Mouse (Mus musculus): ENCODE data around the gene Mpz. TPM values are rescaled to one million over a fixed set of nuclear protein-coding genes. Genes with fewer than 3 reads are reported as not detected.

Mpz gene
- polyA plus RNA-seq, 1 experiment from 2014 or later: 4.2 TPM

DNA sequence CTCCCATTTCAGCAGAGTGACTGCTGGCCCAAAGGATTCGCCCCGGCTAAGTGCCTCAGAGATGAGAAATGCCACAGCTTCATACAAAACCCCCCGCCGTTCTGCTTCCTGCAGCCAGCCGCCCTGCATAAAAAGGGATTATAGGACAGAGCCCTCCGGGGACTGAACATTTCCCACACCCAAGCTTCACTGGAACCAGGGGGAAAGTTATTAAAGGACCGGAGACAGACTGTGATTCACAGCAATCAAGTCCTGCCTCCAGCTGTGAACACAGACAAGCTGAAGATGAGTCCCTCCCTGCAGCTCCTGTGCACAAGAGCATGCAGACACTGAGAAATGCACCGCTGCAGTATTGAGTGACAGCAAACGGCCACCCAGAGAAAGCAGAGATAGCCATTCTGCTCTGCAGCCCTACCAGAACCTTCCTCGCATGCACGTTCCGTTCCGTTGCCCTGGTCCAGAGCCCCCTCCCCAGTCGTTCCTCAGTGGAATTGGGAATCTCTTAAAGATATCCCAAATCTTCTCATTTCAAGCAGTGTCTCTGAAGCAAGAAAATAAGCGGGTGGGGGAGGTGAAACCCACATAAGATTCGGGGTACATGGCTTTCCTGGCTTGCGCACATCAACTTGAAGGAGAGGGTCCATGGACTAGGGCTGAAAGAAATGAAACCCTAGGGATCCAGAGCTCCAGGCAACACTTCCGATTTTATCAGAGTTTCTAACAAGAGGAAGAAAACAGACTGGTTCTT, 42.8 kb downstream of the Mpz start:
- Histone ChIP-seq H3K27ac (replicated peaks) (peak overlapping the region; percentile 39; the same call in 1 of the 2 replicates), H3K9ac (peak overlapping the region; percentile 45), H3K9me3 (no peaks in the 10 kb centered on the region), H3K4me1 (replicated peaks) (peaks cover 49% of the 10 kb centered on the region), H3K27me3 (peaks cover 34% of the 10 kb centered on the region), H3K4me3 (peak overlapping the region; percentile 31), H3K4me2 (peak overlapping the region; percentile 97), H3K36me3 (no peaks in the 10 kb centered on the region)
- WGBS: 4% methylated on average over 18 of the region's 18 CpGs
- ATAC-seq (ENCODE audit: low FRiP score, low read depth): no peak

DNA sequence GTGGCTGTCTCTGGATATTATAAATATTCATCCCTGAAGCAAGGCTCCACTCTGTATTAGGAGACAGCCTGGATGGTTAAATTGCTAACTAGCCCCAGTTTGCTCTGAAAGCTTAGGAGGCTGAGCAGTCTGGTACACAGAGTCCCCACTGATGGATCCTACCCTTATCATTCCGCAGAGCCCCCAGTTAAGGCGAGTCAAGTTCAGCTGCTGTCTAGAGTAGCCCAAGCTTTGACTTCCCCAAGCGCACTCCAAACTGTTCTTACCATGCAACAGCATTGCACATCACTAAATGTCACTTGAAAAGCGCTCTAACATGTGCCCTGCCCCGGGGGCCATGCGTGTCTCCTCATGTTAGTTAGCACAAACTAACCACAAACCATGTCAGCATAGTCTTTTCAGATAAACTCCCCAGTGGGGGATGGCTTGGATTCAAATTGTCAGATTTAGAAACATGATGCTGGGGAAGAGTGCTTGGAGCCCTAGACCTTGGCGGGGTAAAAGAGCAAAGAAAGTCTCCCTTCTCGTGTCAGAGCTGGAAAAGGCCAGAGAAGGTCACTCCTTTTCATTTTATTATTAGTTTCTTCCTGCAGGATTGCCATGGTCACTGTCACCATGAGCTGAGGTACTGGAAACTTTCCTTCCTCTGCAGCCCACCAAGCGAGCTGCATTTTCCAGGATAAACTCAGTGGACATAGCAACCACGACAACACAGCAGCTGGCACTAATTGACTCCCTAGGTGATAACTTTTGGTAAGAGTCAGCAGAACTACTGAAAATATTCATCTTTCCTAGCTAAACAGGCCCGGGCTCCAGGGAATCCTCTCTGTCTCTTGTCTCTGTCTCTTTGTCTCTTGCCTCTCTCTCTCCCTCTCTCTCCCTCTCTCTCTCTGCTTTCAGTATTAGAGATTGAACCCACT, 43.7 kb downstream of the Mpz start:
- no peak overlapping the region for H3K9ac ChIP-seq
- 23% methylated on average over 11 of the region's 11 CpGs for WGBS
- peaks cover 37% of the 10 kb centered on the region for H3K27me3 ChIP-seq
- H3K27ac ChIP-seq (replicated peaks): no peak overlapping the region
- H3K4me1 ChIP-seq (replicated peaks): peaks cover 42% of the 10 kb centered on the region
- ATAC-seq (ENCODE audit: low FRiP score, low read depth): no peak
- H3K4me2 ChIP-seq: peak overlapping the region; percentile 97
- H3K36me3 ChIP-seq: no peaks in the 10 kb centered on the region
- peak overlapping the region; percentile 31; the same call in 1 of the 2 replicates for H3K4me3 ChIP-seq
- no peaks in the 10 kb centered on the region for H3K9me3 ChIP-seq

DNA sequence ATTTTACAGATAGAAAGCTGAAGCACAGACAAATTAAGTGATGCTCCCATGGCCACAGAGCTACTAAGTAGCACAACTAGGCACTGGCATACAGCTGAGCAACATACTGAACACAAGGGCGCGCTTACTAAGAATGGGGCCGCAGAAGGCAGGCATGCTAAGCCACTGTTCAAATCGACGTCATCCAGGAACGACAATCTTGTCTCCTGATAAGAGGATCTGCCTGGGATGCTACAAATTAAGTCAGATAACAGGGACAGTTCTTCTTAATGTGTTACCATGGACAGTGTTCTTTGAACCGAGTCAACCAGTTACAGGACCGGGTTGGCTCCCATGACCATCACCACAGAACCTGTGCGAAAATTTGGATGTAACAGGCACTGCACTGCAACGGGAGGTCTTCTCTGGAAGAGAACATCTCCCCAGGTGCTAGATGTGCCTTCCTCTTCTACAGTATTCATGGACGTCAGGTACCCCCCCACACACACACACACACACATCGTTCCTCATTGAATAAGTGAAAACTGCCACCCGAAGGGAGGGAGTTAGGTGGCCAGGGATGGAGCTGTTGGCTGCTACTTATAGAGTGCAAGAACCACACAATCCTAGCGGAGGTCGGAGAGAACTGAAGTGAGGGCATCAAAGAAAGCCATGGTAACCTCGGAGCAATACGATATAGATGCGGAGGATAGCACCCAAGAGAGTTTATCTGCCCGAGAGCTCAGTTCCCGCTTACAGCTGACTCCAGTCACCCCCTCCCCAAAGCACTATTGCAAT, 44.7 kb downstream of the Mpz start:
- Histone ChIP-seq H3K27ac (replicated peaks) (no peak overlapping the region), H3K4me1 (replicated peaks) (peaks cover 35% of the 10 kb centered on the region), H3K27me3 (peaks cover 37% of the 10 kb centered on the region), H3K4me2 (peak overlapping the region; percentile 97), H3K9me3 (no peaks in the 10 kb centered on the region), H3K36me3 (no peaks in the 10 kb centered on the region), H3K4me3 (peak overlapping the region; percentile 61), H3K9ac (peak overlapping the region; percentile 55)
- WGBS: 6% methylated on average over 20 of the region's 20 CpGs
- no peak for ATAC-seq (ENCODE audit: low FRiP score, low read depth)

DNA sequence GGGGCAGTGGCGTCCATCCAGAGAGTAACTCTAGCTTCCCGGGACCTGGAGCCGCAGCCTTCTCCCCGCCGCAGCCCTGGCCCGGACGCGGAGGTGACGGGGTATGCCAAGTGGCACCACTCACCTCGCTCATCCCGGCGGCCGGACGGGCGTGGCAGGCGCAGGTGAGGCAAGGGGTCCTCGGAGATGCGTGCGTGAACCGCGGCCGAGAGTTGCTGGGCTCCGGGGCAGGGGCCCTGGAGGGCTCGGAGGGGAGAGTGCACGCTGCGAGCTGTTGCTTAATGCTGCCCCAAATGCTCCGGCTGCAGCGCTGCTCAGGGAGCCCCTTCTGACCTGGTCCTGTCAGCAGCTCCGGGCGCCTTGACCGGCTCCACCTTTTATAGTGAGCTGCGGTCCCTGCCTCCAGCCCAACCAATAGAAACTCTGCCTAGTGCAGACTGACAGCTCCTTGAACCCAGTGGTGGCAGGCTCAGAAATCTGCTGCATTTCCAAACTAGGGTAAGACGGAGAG, 45.4 kb downstream of the Mpz start, which contains the start of gene Pcp4l1:
Gene Pcp4l1, minus strand, starts transcription at position 382 of the 511 bp plus-strand sequence.
- under 1% methylated on average over 33 of the region's 33 CpGs for WGBS
- Histone ChIP-seq H3K4me2 (peak within 1 kb of the TSS; percentile 97), H3K4me3 (peak within 1 kb of the TSS; percentile 61), H3K9ac (peak within 1 kb of the TSS; percentile 55), H3K9me3 (no peaks in the 10 kb centered on the region), H3K36me3 (no peaks in the 10 kb centered on the region), H3K27me3 (peaks cover 37% of the 10 kb centered on the region), H3K27ac (replicated peaks) (no peak within 1 kb of the TSS), H3K4me1 (replicated peaks) (peaks cover 35% of the 10 kb centered on the region)
- ATAC-seq (ENCODE audit: low FRiP score, low read depth): peak; percentile 82

DNA sequence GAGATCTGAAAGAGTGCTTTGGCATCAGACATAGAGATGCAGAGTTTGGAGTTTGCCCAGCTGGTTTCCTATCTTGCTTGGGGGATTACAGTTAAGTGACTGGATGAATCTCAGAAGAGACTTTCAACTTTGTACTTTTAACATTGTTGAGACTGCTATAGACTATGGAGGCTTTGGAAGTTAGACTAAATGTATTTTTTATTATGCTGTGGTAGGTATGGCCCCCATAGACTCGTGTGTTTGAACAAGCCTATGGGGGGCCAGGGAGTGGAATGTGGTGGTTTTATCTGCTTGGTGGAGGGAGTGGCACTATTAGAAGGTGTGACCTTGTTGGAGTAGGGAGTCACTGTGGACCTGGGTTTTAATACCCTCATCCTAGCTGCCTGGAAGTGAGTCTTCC, 49.0 kb downstream of the Mpz start:
- H3K9ac ChIP-seq: no peak overlapping the region
- WGBS: 64% methylated on average over 1 of the region's 1 CpGs
- no peak overlapping the region for H3K4me3 ChIP-seq
- ATAC-seq (ENCODE audit: low FRiP score, low read depth): no peak
- peaks cover 16% of the 10 kb centered on the region for H3K4me1 ChIP-seq (replicated peaks)
- H3K36me3 ChIP-seq: no peaks in the 10 kb centered on the region
- no peak overlapping the region for H3K27ac ChIP-seq (replicated peaks)
- no peak overlapping the region for H3K4me2 ChIP-seq
- H3K9me3 ChIP-seq: no peaks in the 10 kb centered on the region
- H3K27me3 ChIP-seq: peaks cover 31% of the 10 kb centered on the region

DNA sequence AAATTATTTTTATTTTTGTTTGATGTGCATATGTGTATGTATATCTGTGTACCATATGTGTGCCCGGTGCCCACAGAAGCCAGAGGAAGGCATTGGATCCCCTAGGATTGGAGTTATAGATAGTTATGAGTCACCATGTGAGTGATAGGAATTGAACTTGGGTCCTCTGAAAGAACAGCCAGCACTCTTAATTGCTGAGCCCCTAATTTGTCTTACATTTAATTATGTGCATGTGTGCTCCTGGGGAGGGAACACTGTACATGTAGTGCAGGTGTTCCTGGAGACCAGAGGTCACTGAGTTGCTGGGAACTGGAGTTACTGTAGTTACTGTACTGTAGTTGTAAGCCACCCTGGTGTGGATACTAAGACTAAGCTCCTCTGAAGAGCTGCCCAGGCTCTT, 50.3 kb downstream of the Mpz start:
- Histone ChIP-seq H3K4me3 (no peak overlapping the region), H3K4me1 (replicated peaks) (peaks cover 6% of the 10 kb centered on the region), H3K27ac (replicated peaks) (no peak overlapping the region), H3K9me3 (no peaks in the 10 kb centered on the region), H3K27me3 (peaks cover 22% of the 10 kb centered on the region), H3K9ac (no peak overlapping the region), H3K36me3 (no peaks in the 10 kb centered on the region), H3K4me2 (no peak overlapping the region)
- 97% methylated on average over 1 of the region's 1 CpGs for WGBS
- no peak for ATAC-seq (ENCODE audit: low FRiP score, low read depth)

DNA sequence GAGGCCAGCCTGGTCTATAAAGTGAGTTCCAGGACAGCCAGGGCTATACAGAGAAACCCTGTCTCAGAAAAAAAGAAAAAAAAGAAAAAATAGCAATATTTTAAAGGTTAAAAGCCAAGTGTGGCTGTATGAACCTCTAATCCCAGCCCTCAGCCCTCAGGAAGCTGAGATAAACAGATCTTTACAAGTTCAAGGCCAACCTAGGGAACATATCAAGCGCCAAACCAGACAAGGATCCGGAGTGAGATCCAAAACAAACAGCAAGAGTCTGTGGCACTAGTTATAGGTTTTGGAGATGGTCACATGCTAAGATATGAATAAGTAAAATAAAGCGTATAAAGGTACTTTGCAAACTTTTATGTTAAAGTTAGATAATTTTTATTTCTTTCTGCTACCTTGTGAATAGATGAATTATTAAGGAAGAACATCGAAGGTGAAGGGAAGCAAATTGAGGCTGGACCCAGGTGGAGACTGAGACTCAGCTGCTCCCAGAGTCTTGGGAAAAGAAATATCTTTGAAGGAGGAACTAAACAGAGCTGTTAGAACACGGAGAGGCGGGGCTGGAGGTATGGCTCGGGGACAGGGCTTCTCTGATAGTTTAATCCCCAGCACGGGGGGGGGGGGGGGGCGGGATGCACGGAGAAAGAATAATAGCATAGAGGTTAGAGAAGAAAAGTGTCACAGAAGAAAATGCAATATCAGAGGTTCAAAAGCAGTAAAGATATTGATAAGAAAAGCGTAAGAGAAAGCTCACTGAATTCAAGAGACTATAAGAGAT, 53.1 kb downstream of the Mpz start:
- WGBS: 62% methylated on average over 10 of the region's 11 CpGs
- Histone ChIP-seq H3K4me3 (no peak overlapping the region), H3K36me3 (no peaks in the 10 kb centered on the region), H3K9ac (no peak overlapping the region), H3K4me1 (replicated peaks) (no peaks in the 10 kb centered on the region), H3K4me2 (no peak overlapping the region), H3K27ac (replicated peaks) (no peak overlapping the region), H3K9me3 (no peaks in the 10 kb centered on the region), H3K27me3 (0 out of 2 replicates have a peak, but pooled peaks cover 2% of the 10 kb centered on the region)
- no peak for ATAC-seq (ENCODE audit: low FRiP score, low read depth)

DNA sequence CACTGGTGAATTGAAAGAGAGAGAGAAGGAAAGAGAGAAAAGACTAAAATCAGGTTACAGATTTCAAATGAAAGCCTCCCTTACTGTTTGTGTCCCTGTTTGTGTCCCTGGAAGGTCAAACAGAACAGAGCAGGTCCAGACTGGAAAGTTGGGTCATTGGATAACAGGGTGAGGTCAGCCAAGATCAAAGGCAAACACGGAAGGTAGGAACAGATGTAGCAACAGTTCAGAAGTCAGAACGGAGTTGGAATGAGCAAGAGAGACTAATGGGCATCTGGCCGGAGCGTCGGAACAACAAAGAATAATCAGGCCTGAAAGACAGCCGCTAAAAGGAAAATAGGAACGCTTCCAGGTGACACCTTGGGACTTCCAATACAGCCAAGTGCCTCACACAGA, 53.7 kb downstream of the Mpz start:
- no peaks in the 10 kb centered on the region for H3K36me3 ChIP-seq
- 67% methylated on average over 7 of the region's 7 CpGs for WGBS

DNA sequence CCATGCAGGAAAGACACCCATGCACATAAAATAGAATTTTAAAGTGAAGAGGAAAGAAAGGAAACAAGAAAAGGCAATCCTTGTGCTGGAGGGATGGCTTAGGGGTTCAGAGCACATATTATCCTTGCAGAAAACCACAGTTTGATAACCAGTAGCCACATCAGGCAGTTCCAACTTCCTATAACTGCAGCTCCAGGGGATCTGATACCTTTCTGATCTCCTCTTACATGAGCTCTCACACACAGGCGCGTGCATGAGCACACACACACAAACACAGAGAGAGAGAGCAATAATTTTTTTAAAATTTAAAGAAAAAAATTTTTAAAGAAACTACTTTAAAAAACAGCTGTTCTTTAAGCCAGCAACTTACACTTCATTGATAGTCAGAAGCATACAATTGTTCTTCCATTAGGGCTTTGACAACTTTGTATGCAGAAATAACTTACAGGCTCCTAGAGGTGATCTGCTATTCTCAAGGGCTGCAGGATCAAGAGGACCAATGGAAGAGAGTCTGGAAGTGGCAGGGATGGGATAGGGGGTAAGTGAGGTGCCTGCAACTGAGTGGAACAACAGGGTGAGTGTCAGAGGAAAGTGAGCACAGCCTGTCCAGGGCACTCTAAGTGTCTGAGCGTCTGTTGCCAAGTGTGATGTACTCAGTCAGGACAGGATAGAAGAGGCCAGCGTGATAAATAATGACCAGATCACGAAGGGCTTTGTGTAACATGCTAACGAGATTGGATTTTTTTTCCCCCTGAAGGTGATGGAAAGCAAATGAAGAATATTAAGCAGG, 55.4 kb downstream of the Mpz start:
- no peak overlapping the region for H3K27ac ChIP-seq (replicated peaks)
- ATAC-seq (ENCODE audit: low FRiP score, low read depth): no peak
- no peaks in the 10 kb centered on the region for H3K4me1 ChIP-seq (replicated peaks)
- H3K9ac ChIP-seq: no peak overlapping the region
- H3K4me3 ChIP-seq: no peak overlapping the region
- no peaks in the 10 kb centered on the region for H3K9me3 ChIP-seq
- H3K36me3 ChIP-seq: no peaks in the 10 kb centered on the region
- H3K27me3 ChIP-seq: no peaks in the 10 kb centered on the region
- 50% methylated on average over 6 of the region's 6 CpGs for WGBS
- H3K4me2 ChIP-seq: no peak overlapping the region

More for the DNA sequence above, 53.7 kb downstream of the Mpz start:
- Histone ChIP-seq H3K27me3 (no peaks in the 10 kb centered on the region), H3K4me1 (replicated peaks) (no peaks in the 10 kb centered on the region), H3K27ac (replicated peaks) (no peak overlapping the region), H3K4me2 (no peak overlapping the region), H3K4me3 (no peak overlapping the region), H3K9ac (no peak overlapping the region), H3K9me3 (no peaks in the 10 kb centered on the region)
- ATAC-seq (ENCODE audit: low FRiP score, low read depth): no peak

DNA sequence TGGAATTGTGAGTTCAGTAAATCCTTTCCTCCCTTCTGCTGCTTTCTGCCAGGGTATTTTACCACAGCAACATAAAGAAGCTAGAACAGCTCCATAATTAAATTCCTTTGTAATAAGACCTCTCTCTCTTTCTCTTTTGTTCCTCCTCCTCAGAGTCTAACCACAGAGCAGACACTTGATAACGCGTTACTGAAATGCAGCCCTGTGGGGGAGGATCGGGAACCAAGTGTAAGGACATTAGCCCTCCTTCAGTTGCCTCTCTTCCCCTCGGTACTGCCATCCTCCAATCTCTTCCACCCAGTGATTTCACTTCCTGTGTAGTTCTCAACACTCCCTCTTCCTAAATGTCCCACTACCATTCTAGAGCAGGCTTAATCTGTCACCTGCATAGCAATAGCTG, 58.9 kb downstream of the Mpz start:
- 28% methylated on average over 4 of the region's 4 CpGs for WGBS
- Histone ChIP-seq H3K36me3 (no peaks in the 10 kb centered on the region), H3K4me3 (no peak overlapping the region), H3K4me2 (no peak overlapping the region), H3K9ac (no peak overlapping the region), H3K4me1 (replicated peaks) (no peaks in the 10 kb centered on the region), H3K27ac (replicated peaks) (no peak overlapping the region), H3K9me3 (no peaks in the 10 kb centered on the region), H3K27me3 (no peaks in the 10 kb centered on the region)
- no peak for ATAC-seq (ENCODE audit: low FRiP score, low read depth)
